Mouse (Mus musculus): ENCODE results near the gene Samd4b. TPM values are rescaled to one million over a fixed set of nuclear protein-coding genes. Genes with fewer than 3 reads are reported as not detected.

Gene Samd4b
- total RNA-seq (2023), result 10 to 100 TPM; 36.5 to 42.9 TPM

DNA sequence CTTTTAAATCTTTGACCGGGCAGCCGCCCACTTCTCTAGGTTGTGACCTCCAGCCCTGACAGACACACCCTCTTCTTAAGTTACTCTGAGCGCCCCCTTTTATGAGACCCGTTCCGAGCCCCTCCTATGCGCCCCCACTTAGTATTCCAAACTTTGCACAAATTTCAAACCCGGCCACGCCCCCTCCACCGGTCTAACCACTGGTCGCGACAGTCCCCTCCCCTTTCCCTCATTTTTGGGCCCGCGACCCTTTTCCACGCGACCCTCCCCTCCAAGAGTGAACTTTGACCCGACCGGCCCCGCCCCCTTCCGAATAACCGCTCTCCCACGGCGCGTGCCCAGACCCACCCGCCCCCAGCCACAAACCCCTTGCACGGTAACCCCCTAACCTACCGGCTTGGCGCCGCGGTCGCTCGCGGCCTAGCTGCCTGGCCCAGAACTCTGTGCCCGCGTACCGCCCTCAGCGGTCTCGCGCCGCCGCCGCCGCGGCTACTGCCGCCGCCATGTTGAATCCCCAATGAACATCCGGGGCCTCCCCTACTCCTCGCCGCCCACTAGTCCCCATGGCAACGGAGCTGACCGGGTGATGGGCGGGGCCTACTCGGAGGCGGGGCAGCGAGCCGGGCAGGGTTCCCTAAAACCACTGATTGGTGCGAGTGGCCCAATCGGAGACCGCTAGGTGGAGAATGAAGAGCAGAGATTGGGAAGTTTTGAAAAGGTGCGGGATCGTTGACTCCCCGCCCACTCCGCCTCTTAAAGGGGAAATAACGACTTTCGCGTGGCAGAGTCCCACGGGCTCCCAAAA, at the start of gene Samd4b, which contains the start of gene Pak4:
TSS of gene Samd4b (minus strand) at position 503 of the 805 bp plus-strand sequence.
TSS of gene Pak4 (minus strand) at position 544 of the 805 bp plus-strand sequence.

DNA sequence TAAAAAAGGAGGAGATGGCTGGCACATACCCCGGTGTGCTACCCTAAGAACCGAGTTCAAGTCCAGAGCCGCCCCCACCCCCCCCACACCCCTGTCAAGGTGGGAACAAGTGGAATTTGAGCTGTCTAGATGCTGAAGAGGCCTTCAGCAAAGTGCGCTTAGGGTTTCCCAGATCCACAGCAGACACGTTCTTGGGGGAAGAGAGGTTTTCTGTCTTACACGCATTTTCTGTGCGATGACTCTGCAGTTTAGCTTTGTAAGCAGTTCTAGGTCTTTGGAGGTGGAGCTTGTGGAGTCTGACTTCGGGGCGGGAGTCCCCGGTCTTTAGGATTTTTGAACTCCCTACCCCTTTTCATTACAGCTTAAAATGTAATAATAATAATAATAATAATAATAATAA, 33.1 kb upstream of the Samd4b start, which contains the start of gene Acp7:
TSS of gene Acp7 (minus strand) at position 260 of the 400 bp plus-strand sequence.

DNA sequence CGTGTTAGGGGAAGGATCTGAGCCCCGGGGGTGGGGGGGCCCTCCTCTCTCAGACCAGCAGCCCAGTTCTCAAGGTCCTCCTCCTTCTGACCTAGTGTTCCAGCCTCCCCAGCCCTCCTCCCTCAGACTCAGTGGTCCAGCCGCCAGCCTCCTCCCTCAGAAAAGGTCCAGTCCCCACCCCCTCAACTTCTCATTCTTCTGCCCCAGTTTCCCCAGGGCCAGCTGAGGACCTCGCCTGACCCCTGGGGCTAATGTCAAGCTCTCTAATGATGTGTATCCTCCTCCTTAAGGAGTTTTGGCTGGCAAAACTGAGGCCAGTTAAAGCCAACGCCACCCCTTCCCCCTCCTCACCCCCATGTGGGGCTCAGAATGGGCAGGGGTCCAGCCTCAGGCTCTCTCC, 50.8 kb downstream of the Samd4b start, which contains the start of gene Nccrp1:
TSS of gene Nccrp1 (minus strand) at position 101 of the 400 bp plus-strand sequence.

DNA sequence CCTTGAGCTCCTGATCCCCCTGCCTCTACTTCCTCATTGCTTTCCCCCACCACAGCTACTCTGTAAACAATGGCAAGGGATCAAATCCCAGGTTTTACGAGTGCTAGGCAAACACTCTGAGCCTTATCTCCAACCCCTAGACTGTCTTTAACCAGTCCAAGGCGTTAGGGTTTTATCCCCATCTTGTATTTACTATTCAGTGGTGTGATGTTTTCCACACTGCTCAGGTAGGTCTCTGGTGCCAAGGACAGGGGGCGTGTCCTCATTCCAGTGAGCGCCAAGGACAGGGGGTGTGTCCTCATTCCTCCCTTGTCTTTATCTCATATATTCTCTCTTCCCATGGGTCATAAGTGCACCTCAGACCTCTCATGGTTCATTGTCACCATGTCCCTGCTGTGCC, 57.4 kb downstream of the Samd4b start, which contains the start of gene Sycn:
TSS of gene Sycn (plus strand) at position 360 of the 400 bp plus-strand sequence.

DNA sequence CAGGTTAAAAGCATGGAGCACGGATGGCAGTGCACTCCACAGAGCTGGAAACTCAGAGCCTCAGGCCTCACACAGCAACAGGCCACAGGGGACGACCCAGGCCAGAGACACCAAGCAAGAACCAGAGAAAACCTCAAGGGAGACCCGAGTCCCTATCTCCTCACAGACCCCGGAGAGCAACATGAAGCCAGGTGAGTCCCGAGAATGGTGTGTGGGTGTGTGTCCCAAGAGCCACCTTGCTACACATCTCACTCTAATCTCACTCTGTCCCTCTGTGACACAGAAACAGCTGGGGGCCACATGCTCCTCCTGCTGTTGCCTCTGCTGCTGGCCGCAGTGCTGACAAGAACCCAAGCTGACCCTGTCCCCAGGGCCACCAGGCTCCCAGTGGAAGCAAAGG, 75.4 kb downstream of the Samd4b start, which contains the start of gene Ifnl3:
TSS of gene Ifnl3 (plus strand) at position 301 of the 400 bp plus-strand sequence.

DNA sequence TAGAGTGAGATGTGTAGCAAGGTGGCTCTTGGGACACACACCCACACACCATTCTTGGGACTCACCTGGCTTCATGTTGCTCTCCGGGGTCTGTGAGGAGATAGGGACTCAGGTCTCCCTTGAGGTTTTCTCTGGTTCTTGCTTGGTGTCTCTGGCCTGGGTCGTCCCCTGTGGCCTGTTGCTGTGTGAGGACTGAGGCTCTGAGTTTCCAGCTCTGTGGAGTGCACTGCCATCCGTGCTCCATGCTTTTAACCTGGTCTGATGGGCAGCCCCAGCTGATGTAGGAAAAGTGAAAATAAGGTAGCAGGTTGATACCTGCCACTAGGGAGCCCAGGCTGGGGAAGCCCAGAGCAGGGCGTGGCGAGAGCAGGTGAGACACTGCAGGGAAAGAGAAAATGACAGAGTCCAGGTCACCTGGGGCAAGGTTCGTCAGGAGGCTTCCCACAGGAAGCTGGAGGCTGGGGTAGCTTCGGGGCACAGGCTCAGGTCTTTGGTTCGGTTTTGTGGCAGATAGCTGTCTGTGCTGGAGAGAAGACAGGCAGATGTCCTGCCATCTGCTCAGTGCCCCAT, 87.5 kb downstream of the Samd4b start, which contains the start of gene Ifnl2:
TSS of gene Ifnl2 (minus strand) at position 51 of the 570 bp plus-strand sequence.

DNA sequence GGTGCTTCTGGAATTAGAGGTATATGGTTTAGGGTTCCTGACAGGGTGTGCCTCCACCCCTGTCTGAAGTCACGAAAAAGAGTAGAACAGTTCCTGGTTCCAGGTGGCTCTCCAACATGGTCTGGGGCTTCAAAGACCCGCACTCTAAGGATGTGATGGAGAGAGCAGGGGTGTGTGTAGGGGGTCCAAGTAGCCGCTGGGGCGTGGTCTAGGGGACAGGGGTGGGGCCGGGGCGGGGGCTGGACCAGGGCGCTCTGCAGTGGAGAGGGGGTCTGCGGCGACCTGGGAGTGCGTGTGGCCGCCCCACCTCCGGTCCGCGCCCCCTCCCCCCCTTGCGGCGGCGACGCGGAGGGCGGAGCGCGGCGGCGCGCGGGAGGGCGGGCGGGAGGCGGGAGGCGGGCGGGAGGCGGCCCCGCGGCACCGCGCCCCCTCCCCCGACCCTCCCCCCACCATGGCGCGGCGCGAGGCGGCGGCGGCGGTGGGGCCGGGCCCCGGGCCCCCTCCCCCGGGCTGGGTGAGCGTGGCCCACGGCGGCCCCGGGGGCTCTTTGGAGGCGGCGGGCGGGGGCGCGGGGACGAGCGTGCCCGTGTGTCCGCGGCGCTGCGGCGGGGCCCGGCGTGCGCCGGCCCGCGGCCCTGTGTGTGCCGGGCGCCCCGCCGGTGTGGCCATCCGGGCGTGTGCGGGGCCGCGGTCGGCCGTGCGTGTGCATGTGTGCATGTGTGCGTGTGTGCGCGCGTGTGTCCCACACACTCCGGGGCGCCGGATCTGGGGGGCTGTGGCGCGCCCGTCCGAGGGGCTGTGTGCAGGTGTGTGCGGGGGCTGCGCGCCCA, 146.2 kb downstream of the Samd4b start, which contains the start of gene Lrfn1:
TSS of gene Lrfn1 (plus strand) at position 450 of the 830 bp plus-strand sequence.

DNA sequence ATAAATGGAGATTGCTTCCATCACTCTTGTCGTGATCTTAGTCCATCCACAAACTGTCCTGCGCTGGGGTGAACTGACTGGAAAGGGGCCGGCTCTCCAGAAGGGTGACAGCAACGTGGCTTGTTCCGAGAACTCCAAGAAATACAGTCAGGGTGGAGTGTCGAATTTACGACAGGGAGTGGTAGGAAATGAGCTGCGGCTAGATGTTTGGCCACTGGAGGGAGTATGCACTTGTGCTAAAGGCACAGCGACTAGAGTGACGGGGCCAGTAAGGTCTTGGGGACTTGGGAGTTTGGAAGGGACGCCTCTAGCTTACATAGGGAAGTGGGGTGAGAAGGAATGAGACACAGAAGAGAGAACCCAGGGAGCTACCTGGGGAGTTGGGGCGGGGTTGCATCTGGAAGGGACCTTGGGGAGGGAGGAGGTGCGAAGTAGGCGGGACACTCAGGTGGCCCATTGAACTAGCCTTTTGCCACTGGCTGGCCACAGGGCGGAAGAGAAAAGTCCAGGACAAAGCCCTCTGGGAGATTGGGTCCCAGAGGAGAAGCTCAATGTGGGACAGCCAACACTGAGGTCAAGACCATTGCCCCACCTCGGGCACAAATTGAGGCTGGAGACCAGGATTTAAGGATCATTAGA, 160.9 kb downstream of the Samd4b start, which contains the start of gene Gmfg:
TSS of gene Gmfg (plus strand) at position 516 of the 639 bp plus-strand sequence.

DNA sequence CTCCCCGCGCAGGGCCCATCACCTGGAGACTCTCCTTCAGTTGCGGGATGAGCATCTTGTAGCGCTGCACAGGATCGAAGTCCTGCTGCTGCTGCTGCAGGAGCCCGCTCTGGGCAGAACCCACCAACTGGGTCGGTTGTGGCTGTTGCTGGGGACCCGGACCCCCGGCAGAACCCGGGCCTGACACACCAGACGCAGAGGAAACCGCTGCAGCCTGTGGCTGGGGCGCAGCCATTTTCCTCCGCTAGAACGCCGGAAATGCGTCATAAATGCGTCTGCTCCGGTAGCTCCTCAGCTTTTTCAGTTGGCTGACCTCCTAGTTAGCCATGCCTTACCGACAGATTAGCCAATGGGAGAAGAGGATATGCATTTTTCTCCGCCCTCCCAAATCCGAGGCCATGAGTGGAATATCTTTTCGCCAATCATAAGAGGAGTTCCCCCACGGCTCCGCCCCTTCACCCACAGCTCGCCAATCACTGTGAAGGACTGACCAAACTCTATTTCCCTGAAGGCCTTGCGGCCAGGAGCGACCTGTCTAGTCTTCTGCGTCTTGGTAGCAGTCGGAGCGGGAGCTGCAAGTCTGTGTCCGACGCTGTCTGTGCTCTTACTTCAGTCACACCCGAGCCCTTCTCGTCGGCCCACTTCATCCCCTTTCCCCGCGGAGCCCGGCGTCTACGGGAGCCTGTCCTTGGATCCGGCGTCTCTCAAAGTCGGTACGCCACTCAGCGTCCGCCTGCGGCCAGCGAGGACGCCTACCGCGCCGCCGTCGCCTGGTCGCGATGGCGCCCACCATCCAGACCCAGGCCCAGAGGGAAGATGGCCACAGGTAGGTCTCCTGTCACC, 205.3 kb downstream of the Samd4b start, which contains the start of the genes Med29 and Paf1:
TSS of gene Med29 (minus strand) at position 280 of the 843 bp plus-strand sequence.
TSS of gene Paf1 (plus strand) at position 523 of the 843 bp plus-strand sequence.

DNA sequence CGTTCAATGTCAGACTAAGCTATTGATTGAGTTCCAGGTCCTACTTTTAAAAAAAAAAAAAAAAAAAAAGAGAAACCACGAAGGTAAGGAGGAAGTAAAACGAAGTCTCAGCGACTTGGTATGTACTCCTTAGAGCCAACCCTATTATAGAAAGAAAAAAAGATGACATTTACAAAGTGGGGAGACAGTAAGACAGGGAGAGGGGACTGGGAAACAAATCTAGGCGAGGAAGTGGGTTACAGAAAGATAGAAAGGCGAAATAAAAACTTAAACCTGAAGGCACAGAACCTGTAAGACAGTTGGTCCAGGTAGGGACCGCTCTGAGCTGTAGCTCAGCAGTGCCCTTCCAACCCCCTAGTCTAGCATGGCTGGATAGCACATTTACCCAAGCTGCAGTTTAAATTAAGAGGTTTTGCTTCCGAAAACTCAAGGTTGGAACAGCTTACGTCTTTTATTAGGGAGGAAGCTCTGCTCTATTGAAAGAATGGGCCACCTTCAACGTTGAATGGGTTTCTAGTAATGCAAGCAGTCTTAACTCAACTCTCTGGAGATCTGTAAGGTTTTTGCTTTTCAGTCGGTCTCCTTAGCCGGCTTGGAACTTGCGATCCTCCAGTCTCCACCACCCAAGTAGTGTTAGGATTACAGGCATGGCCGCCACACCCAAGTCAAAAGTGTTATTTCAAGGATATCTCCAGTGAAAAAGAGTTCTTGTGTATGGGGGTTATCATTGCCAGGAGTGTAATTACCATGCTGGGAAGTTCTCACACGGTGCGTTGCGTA, 217.5 kb downstream of the Samd4b start, which contains the start of gene Zfp36:
TSS of gene Zfp36 (minus strand) at position 17 of the 780 bp plus-strand sequence.

DNA sequence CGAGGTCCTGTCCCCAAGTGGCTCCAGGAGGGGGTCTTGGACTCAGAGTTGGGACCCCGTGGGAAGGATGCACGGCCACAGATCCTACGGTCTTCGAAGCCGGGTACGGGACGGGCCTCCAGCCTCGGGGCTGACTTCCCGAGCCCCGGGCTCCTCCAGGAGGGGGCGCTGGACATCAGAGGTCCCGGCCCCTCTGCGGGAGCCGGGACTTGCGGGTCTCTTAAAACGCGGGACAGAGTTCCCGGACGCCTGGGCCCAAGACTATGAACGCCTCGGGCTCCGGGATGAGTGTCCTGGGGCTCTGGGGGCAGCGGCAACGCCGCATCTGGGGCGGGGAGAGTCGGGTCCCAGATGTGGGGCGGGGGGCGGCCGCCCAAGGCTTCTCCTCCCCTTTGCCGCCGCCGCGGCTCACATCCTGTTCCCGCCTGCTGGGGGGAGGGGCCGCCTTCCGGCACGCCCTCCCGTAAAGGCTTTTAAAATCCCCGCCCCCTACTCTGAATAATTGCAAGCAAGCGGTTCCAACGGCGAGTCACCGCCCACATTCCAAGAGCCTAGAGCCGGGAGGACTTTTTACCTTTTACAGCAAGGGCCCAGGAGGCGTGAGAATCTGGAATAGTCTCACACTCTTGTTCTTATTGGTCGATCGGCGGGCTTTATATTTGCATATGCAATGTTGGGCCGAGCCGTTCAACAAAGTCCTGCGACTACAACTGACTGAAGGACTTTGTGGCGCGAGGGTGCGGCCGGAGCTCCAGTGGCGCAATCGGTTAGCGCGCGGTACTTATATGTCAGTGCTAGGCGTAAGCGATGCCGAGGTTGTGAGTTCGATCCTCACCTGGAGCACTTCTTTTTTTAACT, 225.5 kb downstream of the Samd4b start, which contains the start of gene Plekhg2:
TSS of gene Plekhg2 (minus strand) at position 349 of the 858 bp plus-strand sequence.

DNA sequence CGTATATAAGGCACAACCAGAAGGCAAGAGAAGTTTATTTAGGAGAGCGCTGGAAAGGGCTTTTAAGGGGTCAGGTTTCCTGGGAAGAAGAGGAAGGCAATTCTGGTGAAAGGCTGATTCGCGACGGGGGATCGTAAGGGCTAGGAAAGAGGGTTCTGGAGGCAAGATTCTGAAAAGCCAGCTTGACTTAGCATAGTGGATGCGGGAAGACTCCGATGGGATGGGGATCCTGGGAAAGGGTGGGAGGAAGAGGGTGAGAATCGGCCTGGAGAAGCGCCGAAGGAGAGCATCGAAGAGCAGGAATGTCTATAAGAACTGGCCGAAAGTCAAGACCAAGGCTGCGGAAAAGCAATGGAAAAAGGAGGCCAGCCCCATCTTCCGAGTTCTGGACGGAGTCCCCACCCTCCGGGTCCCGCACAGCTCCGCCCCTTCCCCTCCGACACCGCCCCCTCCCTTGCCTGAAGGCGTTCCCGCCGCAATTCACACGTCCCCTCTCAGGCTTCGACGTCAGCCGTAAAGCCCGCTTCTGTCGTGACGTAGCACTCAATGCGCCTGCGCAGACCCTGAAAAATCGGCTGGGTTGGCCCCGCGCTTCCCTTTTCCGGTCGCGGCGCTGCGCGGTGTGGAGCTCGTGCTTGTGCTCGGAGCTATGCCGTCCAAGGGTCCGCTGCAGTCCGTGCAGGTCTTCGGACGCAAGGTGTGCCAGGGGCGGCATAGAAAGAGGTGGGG, 247.6 kb downstream of the Samd4b start, which contains the start of gene Rps16:
TSS of gene Rps16 (plus strand) at position 498 of the 729 bp plus-strand sequence.

Other genes starting within 250 kb of the Samd4b start
- gene Rps16, start 247.5 kb downstream of the Samd4b start, total RNA-seq (2023), result 1,000 to 10,000 TPM; 1,040 to 1,142 TPM
- gene Plekhg2, start 225.5 kb downstream of the Samd4b start, total RNA-seq (2023), result 10 to 100 TPM; 25.8 to 27.0 TPM
- 1,000 to 10,000 TPM; 2,020 to 2,166 TPM for gene Zfp36, start 217.9 kb downstream of the Samd4b start, total RNA-seq (2023)
- gene Med29, start 205.4 kb downstream of the Samd4b start, total RNA-seq (2023), result 10 to 100 TPM in 1 of 2 experiments, 1 to 10 TPM in 1; 7.4 to 10.8 TPM
- gene Paf1, start 205.2 kb downstream of the Samd4b start, total RNA-seq (2023), result 10 to 100 TPM; 59.0 to 65.3 TPM
- 100 to 1,000 TPM; 506 TPM for gene Gmfg, start 160.7 kb downstream of the Samd4b start, total RNA-seq (2023)
- 1 to 10 TPM; 4.0 TPM for gene Lrfn1, start 146.2 kb downstream of the Samd4b start, total RNA-seq (2023)
- not detected for gene Ifnl2, start 87.7 kb downstream of the Samd4b start, total RNA-seq (2023)
- gene Ifnl3, start 75.3 kb downstream of the Samd4b start, total RNA-seq (2023), result not detected
- not detected for gene Sycn, start 57.3 kb downstream of the Samd4b start, total RNA-seq (2023)
- gene Nccrp1, start 50.9 kb downstream of the Samd4b start, total RNA-seq (2023), result under 1 TPM; 0.22 to 0.44 TPM
- 10 to 100 TPM; 12.1 to 12.6 TPM for gene Pak4, start within 50 bp of the Samd4b start, total RNA-seq (2023)
- not detected for gene Acp7, start 33.2 kb upstream of the Samd4b start, total RNA-seq (2023)
- gene Fbxo27, start 94.7 kb upstream of the Samd4b start, total RNA-seq (2023), result under 1 TPM; 0.18 to 0.33 TPM
- gene Fbxo17, start 118.7 kb upstream of the Samd4b start, total RNA-seq (2023), result 1 to 10 TPM; 2.8 to 3.5 TPM
- gene Mrps12, start 143.7 kb upstream of the Samd4b start, total RNA-seq (2023), result 10 to 100 TPM; 18.5 to 22.3 TPM
- gene Sars2, start 143.8 kb upstream of the Samd4b start, total RNA-seq (2023), result 1 to 10 TPM; 8.6 to 8.7 TPM
- gene Ccer2, start 158.0 kb upstream of the Samd4b start, total RNA-seq (2023), result not detected
- gene Sirt2, start 168.6 kb upstream of the Samd4b start, total RNA-seq (2023), result 10 to 100 TPM; 59.4 to 63.6 TPM
- 10 to 100 TPM; 34.4 to 38.3 TPM for gene Nfkbib, start 169.4 kb upstream of the Samd4b start, total RNA-seq (2023)
- 100 to 1,000 TPM in 1 of 2 experiments, 10 to 100 TPM in 1; 99.8 to 101 TPM for gene Rinl, start 190.8 kb upstream of the Samd4b start, total RNA-seq (2023)
- 100 to 1,000 TPM; 377 to 403 TPM for gene Hnrnpl, start 210.4 kb upstream of the Samd4b start, total RNA-seq (2023)
- gene Ech1, start 227.1 kb upstream of the Samd4b start, total RNA-seq (2023), result 100 to 1,000 TPM; 105 to 107 TPM
- 10 to 100 TPM; 16.8 to 17.5 TPM for gene Lgals4, start 235.7 kb upstream of the Samd4b start, total RNA-seq (2023)